Mouse (Mus musculus) forebrain, embryonic 14.5 days (tissue): Measurements from ENCODE around the gene Tmem222. TPM values are rescaled to one million over a fixed set of nuclear protein-coding genes. Genes with fewer than 3 reads are reported as not detected.

Source experiments
- ATAC-seq: fragments of 200-750 bp; cut with Nextera tagmentation; 2 replicates; pipeline ENCODE4 v1.8.0; 2017; ENCODE audit warnings: mild to moderate bottlenecking, moderate library complexity
- DNase-seq: peaks from one replicate; pipeline ENCODE4 v3.0.0-alpha.2; 2015; ENCODE audit warnings: low spot score
- H3K27ac ChIP-seq: fragments of 300-500 bp; sonication (generic); 2 replicates; pipeline ENCODE4 v1.5.1; 2014; ENCODE audit warnings: low read depth, mild to moderate bottlenecking, control low read depth, low read length, moderate library complexity
- H3K27me3 ChIP-seq: fragments of 300-500 bp; sonication (generic); replicated peaks from 2 replicates; pipeline ENCODE4 v1.6.1; 2014; ENCODE audit warnings: low read length, control low read depth, mixed read lengths; ENCODE audit not compliant: control insufficient read depth, insufficient read depth
- H3K36me3 ChIP-seq: fragments of 300-500 bp; sonication (generic); 2 replicates; pipeline ENCODE4 v1.6.1; 2014; ENCODE audit warnings: low read length, control low read depth; ENCODE audit not compliant: control insufficient read depth, insufficient read depth
- H3K4me1 ChIP-seq: fragments of 300-500 bp; sonication (generic); 2 replicates; pipeline ENCODE4 v1.6.1; 2014; ENCODE audit warnings: antibody characterized with exemption, low read length, control low read depth; ENCODE audit not compliant: control insufficient read depth, insufficient read depth
- H3K4me2 ChIP-seq: fragments of 300-500 bp; sonication (generic); 2 replicates; pipeline ENCODE4 v1.6.1; 2014; ENCODE audit warnings: mild to moderate bottlenecking, control low read depth, low read length
- H3K4me3 ChIP-seq: fragments of 300-500 bp; sonication (generic); 2 replicates; pipeline ENCODE4 v1.5.1; 2014; ENCODE audit warnings: low read depth, low read length, control low read depth
- H3K9ac ChIP-seq: fragments of 300-500 bp; sonication (generic); 2 replicates; pipeline ENCODE4 v1.6.1; 2014; ENCODE audit warnings: mild to moderate bottlenecking, low read length, control low read depth, moderate library complexity
- H3K9me3 ChIP-seq: fragments of 300-500 bp; sonication (generic); replicated peaks from 2 replicates; pipeline ENCODE4 v1.6.1; 2016; ENCODE audit warnings: low read length, control low read depth, mixed read lengths; ENCODE audit not compliant: control insufficient read depth
- WGBS: fragments of 180-500 bp; shearing (Covaris S2); extraction: QIAGEN DNeasy Blood & Tissue Kit; methylation state at CpG from one replicate; pipeline ENCODE4 v1.1.7; 2014; 5-methylcytosine and 5-hydroxymethylcytosine counted together
- polyA plus RNA-seq: library from polyadenylated mRNA; unstranded; fragments of >200 nt; fragmentation: Nextera tagmentation; extraction: Ambion mirVana; gene quantifications from 2 replicates; pipeline ENCODE4 v1.2.1, GENCODE M21; 2014

Tmem222 gene
- polyA plus RNA-seq, 1 experiment from 2014 or later, result 131 TPM

DNA sequence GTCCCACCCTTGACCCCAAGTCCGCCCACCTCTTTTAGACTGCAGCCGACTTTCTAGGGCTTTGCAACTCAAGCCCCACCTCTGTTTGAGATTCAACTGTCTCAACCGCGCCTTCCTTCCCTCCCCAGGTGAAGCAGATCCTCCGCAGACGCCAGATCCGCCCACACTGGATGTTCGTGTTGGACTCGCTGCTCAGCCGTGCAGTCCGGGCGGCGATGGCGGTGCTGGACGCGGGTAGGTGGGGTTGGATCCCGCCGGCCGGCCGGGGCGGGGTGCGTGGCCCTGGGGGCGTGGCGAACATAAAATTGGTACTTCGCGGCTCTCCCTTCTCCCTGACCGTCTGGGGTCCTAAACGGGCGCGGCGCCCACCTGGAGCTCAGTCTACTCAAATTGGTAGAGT, 26.4 kb downstream of the Tmem222 start:
- ATAC-seq, result no peak
- Histone ChIP-seq H3K9ac (peak overlapping the region; percentile 49), H3K9me3 (no peaks in the 10 kb centered on the region), H3K4me1 (peaks cover 4% of the 10 kb centered on the region), H3K4me2 (peak overlapping the region; percentile 52), H3K27ac (no peak overlapping the region), H3K27me3 (peaks cover 33% of the 10 kb centered on the region), H3K4me3 (peak overlapping the region; percentile 27), H3K36me3 (no peaks in the 10 kb centered on the region)
- 1% methylated on average over 28 of the region's 31 CpGs for WGBS
- no peak for DNase-seq

DNA sequence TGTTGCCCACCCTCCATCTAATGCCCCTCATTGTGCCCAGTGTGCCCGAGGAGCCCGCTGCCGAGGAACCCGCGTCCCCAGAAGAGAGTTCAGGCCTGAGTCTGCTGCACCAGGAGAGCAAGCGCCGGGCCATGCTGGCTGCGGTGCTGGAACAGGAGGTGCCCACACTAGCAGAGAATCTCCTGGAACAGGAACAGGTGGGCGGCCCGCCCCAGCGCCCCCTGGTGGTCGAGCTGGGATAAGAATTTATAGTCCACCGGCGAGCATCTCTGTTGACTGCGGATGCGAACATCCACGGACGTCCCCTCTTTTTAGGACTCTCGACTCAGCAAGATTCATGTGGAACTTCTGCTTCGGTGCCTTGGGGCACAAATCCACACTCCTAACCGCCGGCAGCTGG, 27.0 kb downstream of the Tmem222 start:
- DNase-seq, result peak; percentile 69
- Histone ChIP-seq H3K9me3 (no peaks in the 10 kb centered on the region), H3K4me1 (peaks cover 4% of the 10 kb centered on the region), H3K9ac (peak overlapping the region; percentile 49; the same call in 1 of the 2 replicates), H3K27ac (no peak overlapping the region), H3K4me3 (peak overlapping the region; percentile 27), H3K4me2 (peak overlapping the region; percentile 52), H3K36me3 (no peaks in the 10 kb centered on the region), H3K27me3 (peaks cover 33% of the 10 kb centered on the region)
- no peak for ATAC-seq
- 2% methylated on average over 22 of the region's 22 CpGs for WGBS

DNA sequence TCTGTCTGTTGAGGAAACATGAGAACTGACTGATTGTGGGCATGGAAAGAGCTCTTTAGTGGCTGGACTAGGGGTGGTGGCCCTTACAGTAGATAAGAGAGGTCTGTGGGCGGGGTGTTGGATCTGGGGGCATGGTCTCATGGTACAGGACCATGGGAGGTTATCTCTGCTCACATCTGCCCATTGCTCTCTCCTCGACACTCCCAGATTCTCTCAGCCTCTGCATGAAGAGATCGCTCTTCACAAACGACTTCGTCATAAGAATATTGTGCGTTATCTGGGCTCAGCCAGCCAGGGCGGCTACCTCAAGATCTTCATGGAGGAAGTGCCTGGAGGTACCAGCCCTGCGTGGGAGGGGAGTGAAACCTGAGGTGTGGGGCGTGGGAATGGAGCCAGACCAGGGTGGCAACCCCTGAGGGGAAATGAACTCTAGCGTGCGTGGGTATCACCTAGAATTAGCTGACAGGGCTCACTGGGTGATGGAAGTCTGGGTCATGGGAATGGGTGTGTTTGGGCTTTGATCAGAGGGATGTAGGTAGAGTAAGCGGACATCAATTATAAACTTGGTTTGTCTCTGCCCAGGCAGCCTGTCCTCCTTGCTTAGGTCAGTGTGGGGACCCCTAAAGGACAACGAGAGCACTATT, 29.7 kb downstream of the Tmem222 start:
- H3K9me3 ChIP-seq, result no peaks in the 10 kb centered on the region
- H3K27me3 ChIP-seq, result peaks cover 43% of the 10 kb centered on the region
- H3K36me3 ChIP-seq, result no peaks in the 10 kb centered on the region
- no peak overlapping the region for H3K4me2 ChIP-seq
- no peak overlapping the region for H3K9ac ChIP-seq
- ATAC-seq (no peak), DNase-seq (no peak)
- no peak overlapping the region for H3K27ac ChIP-seq
- H3K4me3 ChIP-seq, result no peak overlapping the region
- 79% methylated on average over 13 of the region's 13 CpGs for WGBS
- peaks cover 4% of the 10 kb centered on the region for H3K4me1 ChIP-seq

DNA sequence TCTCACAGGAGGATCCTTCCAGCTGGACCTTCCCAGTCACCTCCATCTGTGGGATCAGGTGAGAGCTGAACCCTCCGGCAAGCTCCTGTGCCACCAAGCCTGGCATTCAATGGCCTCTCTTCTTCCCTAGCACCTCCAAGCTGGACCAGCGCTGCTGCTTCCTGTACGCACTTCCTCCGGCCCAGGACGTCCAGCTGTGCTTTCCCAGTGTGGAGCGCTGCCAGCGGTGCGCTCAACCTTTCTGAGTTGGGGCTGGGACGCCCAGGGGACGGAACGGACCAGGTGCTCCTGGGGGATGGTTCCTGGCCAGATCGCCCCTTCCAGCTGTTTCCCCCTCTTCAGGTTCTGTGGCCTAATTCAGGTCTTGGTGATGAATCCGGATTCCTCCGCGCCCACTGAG, 30.5 kb downstream of the Tmem222 start:
- Histone ChIP-seq H3K4me2 (no peak overlapping the region), H3K27me3 (peaks cover 45% of the 10 kb centered on the region), H3K27ac (no peak overlapping the region), H3K36me3 (no peaks in the 10 kb centered on the region), H3K4me3 (no peak overlapping the region), H3K9me3 (no peaks in the 10 kb centered on the region), H3K9ac (no peak overlapping the region), H3K4me1 (peaks cover 4% of the 10 kb centered on the region)
- ATAC-seq (no peak), DNase-seq (no peak)
- WGBS, result 20% methylated on average over 15 of the region's 15 CpGs

DNA sequence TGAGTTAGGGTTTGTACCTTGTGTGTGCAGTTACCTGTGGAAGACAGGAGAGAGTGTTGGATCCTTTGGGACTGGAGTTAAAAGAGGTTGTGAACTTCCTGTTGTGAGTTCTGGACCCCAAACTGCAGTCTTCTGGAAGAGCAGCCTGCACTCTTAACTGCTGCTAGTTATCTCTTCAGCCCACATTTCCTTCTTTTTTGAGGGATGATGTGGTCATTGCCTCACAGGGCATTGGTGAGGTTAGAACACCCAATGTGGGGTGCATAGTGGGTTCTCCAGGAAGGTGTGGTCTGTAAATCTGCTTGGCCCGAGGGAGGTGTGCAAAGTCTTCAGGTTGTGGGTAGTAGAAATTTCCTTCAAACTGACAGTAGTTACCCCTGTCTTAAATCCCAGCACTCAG, 33.3 kb downstream of the Tmem222 start:
- H3K4me2 ChIP-seq, result no peak overlapping the region
- 96% methylated on average over 1 of the region's 1 CpGs for WGBS
- no peak overlapping the region for H3K4me3 ChIP-seq
- ATAC-seq (no peak), DNase-seq (no peak)
- no peak overlapping the region for H3K9ac ChIP-seq
- H3K27me3 ChIP-seq, result peaks cover 37% of the 10 kb centered on the region
- H3K9me3 ChIP-seq, result no peaks in the 10 kb centered on the region
- H3K27ac ChIP-seq, result no peak overlapping the region
- H3K4me1 ChIP-seq, result no peaks in the 10 kb centered on the region
- no peaks in the 10 kb centered on the region for H3K36me3 ChIP-seq

DNA sequence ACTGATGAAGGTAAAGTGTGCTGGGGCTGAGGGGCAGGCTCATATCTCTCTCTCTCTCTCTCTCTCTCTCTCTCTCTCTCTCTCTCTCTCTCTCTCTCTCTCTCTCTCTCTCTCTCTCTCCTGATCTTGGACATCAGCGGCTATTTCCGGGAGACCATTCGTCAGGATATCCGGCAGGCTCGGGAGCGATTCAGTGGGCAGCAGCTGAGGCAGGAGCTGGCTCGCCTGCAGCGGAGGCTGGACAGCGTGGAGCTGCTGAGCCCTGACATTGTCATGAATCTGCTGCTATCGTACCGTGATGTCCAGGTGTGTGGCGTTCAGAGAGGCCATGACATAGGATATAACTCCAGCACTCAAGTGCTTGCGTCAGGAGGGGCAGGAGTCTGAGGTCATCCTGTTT, 34.1 kb downstream of the Tmem222 start:
- no peak overlapping the region for H3K27ac ChIP-seq
- H3K36me3 ChIP-seq, result no peaks in the 10 kb centered on the region
- ATAC-seq (no peak), DNase-seq (no peak)
- peaks cover 42% of the 10 kb centered on the region for H3K27me3 ChIP-seq
- WGBS, result 65% methylated on average over 13 of the region's 13 CpGs
- no peak overlapping the region for H3K4me3 ChIP-seq
- H3K4me2 ChIP-seq, result no peak overlapping the region
- H3K4me1 ChIP-seq, result no peaks in the 10 kb centered on the region
- no peaks in the 10 kb centered on the region for H3K9me3 ChIP-seq
- H3K9ac ChIP-seq, result no peak overlapping the region

DNA sequence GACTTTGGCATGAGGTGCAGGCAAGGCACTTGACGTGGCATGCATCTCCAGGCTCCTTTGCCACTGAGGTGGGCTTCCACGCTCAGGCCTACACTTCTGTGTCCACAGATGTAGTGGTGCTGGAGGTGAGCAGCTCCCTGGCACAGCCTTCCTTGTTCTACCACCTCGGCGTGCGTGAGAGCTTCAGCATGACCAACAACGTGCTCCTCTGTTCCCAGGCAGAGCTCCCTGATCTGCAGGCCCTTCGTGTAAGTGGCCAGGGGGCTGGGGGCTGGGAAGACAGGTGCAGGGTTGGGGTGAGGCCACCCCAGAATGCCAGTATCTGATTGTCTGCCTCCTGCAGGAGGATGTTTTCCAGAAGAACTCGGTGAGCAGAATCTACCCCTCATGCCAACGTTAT, 34.9 kb downstream of the Tmem222 start:
- Histone ChIP-seq H3K4me3 (no peak overlapping the region), H3K4me1 (no peaks in the 10 kb centered on the region), H3K36me3 (no peaks in the 10 kb centered on the region), H3K27me3 (peaks cover 42% of the 10 kb centered on the region), H3K9ac (no peak overlapping the region), H3K9me3 (no peaks in the 10 kb centered on the region), H3K4me2 (no peak overlapping the region), H3K27ac (no peak overlapping the region)
- no peak for ATAC-seq
- 63% methylated on average over 9 of the region's 9 CpGs for WGBS
- no peak for DNase-seq

DNA sequence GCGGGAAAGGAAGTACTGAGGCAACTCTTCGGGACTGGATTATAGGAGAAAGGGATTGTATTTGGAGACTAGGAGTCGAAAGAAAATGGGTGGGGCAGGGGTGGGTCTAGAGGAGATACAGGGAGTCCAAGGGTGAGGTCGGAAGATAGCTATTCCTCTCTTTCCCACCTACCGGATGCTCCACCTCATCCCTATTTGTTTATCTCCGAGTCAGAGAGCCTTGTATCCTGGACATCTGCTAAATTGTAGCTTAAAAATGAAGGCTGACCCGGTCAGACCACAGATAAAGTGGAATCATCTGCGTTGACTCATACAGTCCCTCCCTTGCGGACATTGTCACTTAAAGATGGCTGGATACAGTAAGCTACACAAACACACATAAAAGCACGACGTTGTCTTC, 35.7 kb downstream of the Tmem222 start:
- no peak overlapping the region for H3K9ac ChIP-seq
- 35% methylated on average over 11 of the region's 11 CpGs for WGBS
- no peaks in the 10 kb centered on the region for H3K9me3 ChIP-seq
- DNase-seq (no peak), ATAC-seq (no peak)
- no peaks in the 10 kb centered on the region for H3K36me3 ChIP-seq
- no peak overlapping the region for H3K27ac ChIP-seq
- no peaks in the 10 kb centered on the region for H3K4me1 ChIP-seq
- H3K4me2 ChIP-seq, result peak overlapping the region; percentile 76
- peak overlapping the region; percentile 46; the same call in 1 of the 2 replicates for H3K4me3 ChIP-seq
- H3K27me3 ChIP-seq, result peaks cover 42% of the 10 kb centered on the region

DNA sequence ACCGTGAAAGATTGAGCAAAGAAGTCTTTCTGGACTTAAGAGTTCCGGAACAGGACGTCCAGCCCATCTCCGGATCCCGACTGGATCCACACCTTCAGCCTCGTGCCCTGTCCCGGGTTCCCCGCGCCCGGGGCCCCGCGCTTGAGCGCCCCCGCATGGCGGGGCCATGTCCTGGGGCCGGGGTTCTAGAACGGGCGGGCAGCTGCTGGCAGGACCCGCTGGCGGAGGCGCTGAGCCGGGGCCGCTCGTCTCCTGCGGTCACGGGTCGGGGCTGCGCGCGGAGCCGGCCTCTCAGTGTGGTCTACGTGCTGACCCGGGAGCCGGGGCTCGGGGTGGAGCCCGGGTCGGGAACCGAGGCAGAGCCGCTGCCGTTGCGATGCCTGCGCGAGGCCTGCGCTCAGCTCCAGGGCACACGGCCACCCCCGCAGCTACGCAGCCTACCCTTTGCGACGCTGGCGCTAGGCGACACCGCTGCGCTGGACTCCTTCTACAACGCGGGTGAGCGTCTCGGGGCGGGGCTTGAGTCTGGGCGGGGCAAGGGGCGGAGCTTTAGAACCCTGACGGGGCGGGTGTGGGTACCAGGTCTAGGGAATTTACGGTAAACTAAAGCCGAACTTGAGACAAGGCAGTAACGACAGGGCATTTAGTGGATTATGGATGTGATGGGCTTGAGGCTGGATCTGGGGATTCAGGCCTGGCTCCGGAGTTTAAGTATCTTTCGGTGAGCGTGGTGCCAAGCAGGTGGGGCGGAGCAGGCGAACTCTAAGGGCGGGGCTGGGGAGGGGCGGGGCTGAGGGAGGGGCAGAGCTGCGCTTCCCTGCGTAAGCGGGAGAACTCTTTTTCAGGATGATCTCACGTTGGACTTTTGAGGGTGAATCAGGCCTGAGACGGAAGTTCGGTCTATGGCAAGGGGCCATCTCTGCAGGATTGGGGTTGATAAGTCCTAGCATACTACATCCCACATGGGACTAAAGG, 36.4 kb downstream of the Tmem222 start:
- peak; percentile 94 for ATAC-seq
- peaks cover 42% of the 10 kb centered on the region for H3K27me3 ChIP-seq
- H3K4me1 ChIP-seq, result no peaks in the 10 kb centered on the region

More for the DNA sequence above, 36.4 kb downstream of the Tmem222 start:
- Histone ChIP-seq H3K4me2 (peak overlapping the region; percentile 76), H3K27ac (no peak overlapping the region), H3K9me3 (no peaks in the 10 kb centered on the region), H3K4me3 (peak overlapping the region; percentile 46), H3K36me3 (no peaks in the 10 kb centered on the region), H3K9ac (peak overlapping the region; percentile 59)
- DNase-seq, result peak; percentile 84
- WGBS, result under 1% methylated on average over 77 of the region's 78 CpGs
